Mouse (Mus musculus) embryonic fibroblast, embryonic 13.5 days (primary cell): ENCODE measurements around the gene C9orf72.

ENCODE experiments used
- CTCF ChIP-seq: IDR thresholded peaks from 2 replicates; pipeline ENCODE4 v1.5.1; 2011; ENCODE audit warnings: mild to moderate bottlenecking, control low read depth, low read length, moderate library complexity, borderline replicate concordance; ENCODE audit not compliant: insufficient read depth
- POLR2A ChIP-seq: IDR thresholded peaks from 2 replicates; pipeline ENCODE4 v1.6.1; 2011; ENCODE audit warnings: low read depth, mild to moderate bottlenecking, control low read depth, low read length, moderate library complexity

GRCm38 (mm10) chr4:35187617-35188326 is 38.2 kb downstream of the C9orf72 start:
- no peak for TF ChIP-seq CTCF
- no peak for TF ChIP-seq POLR2A
